Mouse (Mus musculus) myocyte (in vitro differentiated cells): ENCODE measurements around the gene Gm773. TPM values are rescaled to one million over a fixed set of nuclear protein-coding genes. Genes with fewer than 3 reads are reported as not detected.
"Not testable (repeated sequence)": the region's sequence is repeated elsewhere in the genome, so short reads cannot be mapped to it uniquely, and the experiment has no call there.

Experiments
- H3K27me3 ChIP-seq: one replicate; pipeline ENCODE4 v1.6.1; 2011; ENCODE audit not compliant: control insufficient read depth, insufficient read depth, insufficient read length
- H3K36me3 ChIP-seq: one replicate; pipeline ENCODE4 v1.6.1; 2011; ENCODE audit not compliant: control insufficient read depth, insufficient read depth
- H3K4me2 ChIP-seq: one replicate; pipeline ENCODE4 v1.6.1; 2011; ENCODE audit warnings: low read depth, control low read depth
- H3K4me3 ChIP-seq: one replicate; pipeline ENCODE4 v1.5.1; 2011; ENCODE audit warnings: mild to moderate bottlenecking, control low read depth, moderate library complexity
- H3K79me2 ChIP-seq: one replicate; pipeline ENCODE4 v1.6.1; 2011; ENCODE audit not compliant: control insufficient read depth, insufficient read depth
- H3ac ChIP-seq: one replicate; pipeline ENCODE4 v1.6.1; 2011; ENCODE audit not compliant: control insufficient read depth, insufficient read length
- CEBPB ChIP-seq: IDR thresholded peaks from 2 replicates; pipeline ENCODE4 v1.6.1; 2011; ENCODE audit warnings: mild to moderate bottlenecking, moderate library complexity; ENCODE audit not compliant: poor library complexity, insufficient read depth, severe bottlenecking
- E2F4 ChIP-seq: IDR thresholded peaks from one replicate; pipeline ENCODE4 v1.6.1; 2011; ENCODE audit warnings: mild to moderate bottlenecking, control low read depth, moderate library complexity; ENCODE audit not compliant: insufficient read depth
- MAX ChIP-seq: IDR thresholded peaks from one replicate; pipeline ENCODE4 v1.6.1; 2011; ENCODE audit warnings: low read depth, mild to moderate bottlenecking, control low read depth
- MYOD1 ChIP-seq, 3 experiments: IDR thresholded peaks; one replicate each; pipeline ENCODE4 v1.6.1; 2011; ENCODE audit warnings: control low read depth in 2 of 3, low read depth in 2 of 3, mild to moderate bottlenecking in 2 of 3, moderate library complexity in 1 of 3; ENCODE audit not compliant: insufficient read length in 2 of 3, control insufficient read depth in 1 of 3
- MYOG ChIP-seq, 3 experiments: IDR thresholded peaks; one replicate each; pipeline ENCODE4 v1.6.1; 2011; ENCODE audit warnings: control low read depth in 2 of 3, low read depth in 2 of 3, mild to moderate bottlenecking in 2 of 3; ENCODE audit not compliant: insufficient read length in 2 of 3, control insufficient read depth in 1 of 3, insufficient read depth in 1 of 3
- POLR2A ChIP-seq: IDR thresholded peaks from one replicate; pipeline ENCODE4 v1.6.1; 2011; ENCODE audit warnings: low read depth, mild to moderate bottlenecking, control low read depth, moderate library complexity; ENCODE audit not compliant: insufficient read length
- POLR2AphosphoS2 ChIP-seq: IDR thresholded peaks from one replicate; pipeline ENCODE4 v1.6.1; 2011; ENCODE audit warnings: low read depth, control low read depth; ENCODE audit not compliant: insufficient read length
- REST ChIP-seq: IDR thresholded peaks from one replicate; pipeline ENCODE4 v1.6.1; 2011; ENCODE audit warnings: mild to moderate bottlenecking, control low read depth, moderate library complexity; ENCODE audit not compliant: insufficient read depth, insufficient read length
- SRF ChIP-seq: IDR thresholded peaks from one replicate; pipeline ENCODE4 v1.6.1; 2011; ENCODE audit warnings: low read depth; ENCODE audit not compliant: control insufficient read depth, insufficient read length
- TCF12 ChIP-seq: IDR thresholded peaks from one replicate; pipeline ENCODE4 v1.6.1; 2011; ENCODE audit warnings: mild to moderate bottlenecking, control low read depth; ENCODE audit not compliant: poor library complexity, insufficient read depth, severe bottlenecking
- TCF3 ChIP-seq: IDR thresholded peaks from one replicate; pipeline ENCODE4 v1.6.1; 2011; ENCODE audit warnings: low read depth, control low read depth; ENCODE audit not compliant: insufficient read length
- USF1 ChIP-seq: IDR thresholded peaks from one replicate; pipeline ENCODE4 v1.6.1; 2011; ENCODE audit warnings: low read depth, mild to moderate bottlenecking, control low read depth, moderate library complexity
- polyA plus RNA-seq: library from polyadenylated mRNA; unstranded; fragments of >200 nt; fragmentation: generic; extraction: Trizol; gene quantifications from one replicate; pipeline ENCODE4 v1.2.1, GENCODE M21; 2012; ENCODE audit warnings: missing spikeins

Gm773 gene
- polyA plus RNA-seq, result 31.5 TPM

GRCm38 (mm10) chrX:56212771-56213170 lies at the start of gene Gm773:
Gene Gm773, minus strand, starts transcription at chrX:56212881.
- peak within 1 kb of the TSS; percentile 34 for H3K4me3 ChIP-seq
- H3K4me2 ChIP-seq, result peak within 1 kb of the TSS; percentile 6
- no peaks in the 10 kb centered on the region for H3K27me3 ChIP-seq
- H3K36me3 ChIP-seq, result no peaks in the 10 kb centered on the region
- no peak for TF ChIP-seq TCF12
- peak; percentile 21 for TF ChIP-seq POLR2A
- no peak within 1 kb of the TSS for H3ac ChIP-seq
- peaks cover 8% of the 10 kb centered on the region for H3K79me2 ChIP-seq

DNA sequence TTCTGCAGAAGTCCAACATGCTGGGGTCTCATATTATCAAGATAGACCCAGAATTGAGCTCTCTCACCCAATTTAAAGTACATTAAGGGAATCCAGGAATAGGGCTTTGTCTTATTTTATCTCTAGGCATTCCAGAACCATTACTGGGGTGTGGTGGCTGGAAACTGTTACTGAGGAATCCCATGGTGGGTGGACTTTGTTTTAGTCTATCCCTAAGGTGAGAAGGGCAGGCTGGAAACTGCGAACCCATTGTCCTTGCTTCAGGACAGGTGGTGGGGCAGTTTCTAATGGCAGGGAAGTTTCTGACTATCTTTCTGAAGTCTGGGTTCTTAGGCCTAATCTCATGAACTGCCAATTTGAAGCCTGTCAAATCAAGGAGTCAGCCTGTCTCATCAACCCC lies 26.2 kb downstream of the Gm773 start:
- not testable (repeated sequence) for H3K4me2 ChIP-seq, H3K36me3 ChIP-seq, H3K79me2 ChIP-seq, H3K27me3 ChIP-seq, H3ac ChIP-seq, H3K4me3 ChIP-seq

DNA sequence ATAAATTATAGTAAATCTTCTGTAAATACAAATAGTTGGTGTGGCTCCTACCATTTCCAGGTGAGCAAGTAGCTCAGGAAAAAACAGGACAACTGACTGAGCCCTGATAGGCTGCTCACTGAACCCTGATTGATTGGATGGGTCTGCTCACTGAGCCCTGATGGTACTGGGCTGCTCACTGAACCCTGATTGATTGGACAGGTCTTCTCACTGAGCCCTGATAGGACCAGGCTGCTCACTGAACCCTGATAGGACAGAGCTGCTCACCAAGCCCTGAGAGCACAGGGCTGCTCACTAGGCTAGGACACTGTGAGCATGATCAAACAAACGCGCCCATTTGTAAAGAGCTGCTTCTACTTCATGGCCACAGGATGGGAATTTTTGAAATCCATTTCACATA lies 61.3 kb downstream of the Gm773 start:
- H3K4me3 ChIP-seq, result no peak overlapping the region
- H3K4me2 ChIP-seq, result no peak overlapping the region
- TF ChIP-seq USF1 (no peak), E2F4 (no peak), CEBPB (no peak), TCF12 (no peak), MYOG (IDR thresholded peaks at IDR 0.05; ENCODE audit: control insufficient read depth in 1 of 3, insufficient read depth in 1 of 3, insufficient read length in 2 of 3, low read depth in 2 of 3) (no peak), POLR2A (no peak), SRF (no peak), REST (no peak), TCF3 (no peak), MYOD1 (IDR thresholded peaks at IDR 0.05; ENCODE audit: control insufficient read depth in 1 of 3, insufficient read length in 2 of 3, low read depth in 2 of 3) (no peak), MAX (no peak), POLR2AphosphoS2 (no peak)
- no peak overlapping the region for H3ac ChIP-seq
- H3K36me3 ChIP-seq, result no peaks in the 10 kb centered on the region
- H3K27me3 ChIP-seq, result no peaks in the 10 kb centered on the region
- no peaks in the 10 kb centered on the region for H3K79me2 ChIP-seq

Other genes with a start within 250 kb of the Gm773 start
- 19.6 TPM for gene 3830403N18Rik, start 76.3 kb downstream of the Gm773 start, polyA plus RNA-seq
- 0.55 TPM for gene Zfp449, start 133.5 kb upstream of the Gm773 start, polyA plus RNA-seq
- 0.01 TPM for gene Smim10l2a, start 161.7 kb upstream of the Gm773 start, polyA plus RNA-seq
- 0.26 TPM for gene Gm2174, start 235.1 kb upstream of the Gm773 start, polyA plus RNA-seq
- 2.6 TPM for gene Ints6l, start 242.0 kb upstream of the Gm773 start, polyA plus RNA-seq